Mouse (Mus musculus) frontal cortex, postnatal 36 days (tissue): ENCODE results near the gene Frmpd1.

Experiments used
- DNase-seq, 2 experiments: peaks; one replicate each; pipeline ENCODE4 v3.0.0; 2022; ENCODE audit warnings: low spot score in 2 of 2

The Frmpd1 gene

DNA sequence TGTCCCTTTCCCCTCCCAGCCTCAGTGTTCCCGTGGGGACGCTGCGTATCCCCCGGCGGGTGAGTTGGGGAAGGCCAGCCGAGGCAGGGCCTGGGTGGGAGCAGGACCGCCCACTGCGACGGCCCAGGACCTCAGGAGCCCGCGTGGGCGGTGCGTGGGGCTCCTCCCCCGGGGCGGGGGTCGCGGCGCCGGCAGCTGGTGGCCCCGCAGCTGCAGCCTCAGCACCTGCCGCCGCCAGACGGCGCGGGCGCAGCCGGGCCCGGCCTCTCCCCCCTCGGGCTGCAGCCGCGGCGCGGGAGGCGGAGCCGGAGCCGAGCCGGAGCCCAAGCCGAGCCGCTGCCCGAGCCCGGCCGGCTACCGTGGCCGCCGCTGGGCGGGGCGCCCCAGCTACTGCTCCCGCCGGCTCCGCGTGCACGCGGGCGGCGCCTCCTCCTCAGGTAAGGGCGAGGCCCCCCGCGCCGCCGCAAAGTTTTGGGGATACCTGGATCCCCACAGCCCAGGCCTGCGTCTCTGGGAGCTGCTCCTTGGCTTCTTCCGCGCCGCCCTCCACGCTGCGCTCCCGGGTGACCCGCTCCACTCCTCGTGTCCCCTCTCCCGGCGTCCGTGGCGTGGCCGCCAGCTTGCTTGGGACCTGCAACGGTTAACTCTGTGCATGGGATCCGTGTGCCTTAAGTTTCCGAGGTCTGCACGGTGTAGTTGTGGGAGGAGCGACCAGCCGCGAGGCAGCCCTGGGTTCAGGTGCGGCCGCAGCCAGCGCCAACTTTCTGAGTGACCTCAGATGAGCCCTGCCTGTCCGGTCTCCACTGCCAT, at the start of gene Frmpd1:
Frmpd1 (plus strand) TSS at position 355 of the 810 bp plus-strand sequence.
- DNase-seq: peak; percentile 36 to 40

DNA sequence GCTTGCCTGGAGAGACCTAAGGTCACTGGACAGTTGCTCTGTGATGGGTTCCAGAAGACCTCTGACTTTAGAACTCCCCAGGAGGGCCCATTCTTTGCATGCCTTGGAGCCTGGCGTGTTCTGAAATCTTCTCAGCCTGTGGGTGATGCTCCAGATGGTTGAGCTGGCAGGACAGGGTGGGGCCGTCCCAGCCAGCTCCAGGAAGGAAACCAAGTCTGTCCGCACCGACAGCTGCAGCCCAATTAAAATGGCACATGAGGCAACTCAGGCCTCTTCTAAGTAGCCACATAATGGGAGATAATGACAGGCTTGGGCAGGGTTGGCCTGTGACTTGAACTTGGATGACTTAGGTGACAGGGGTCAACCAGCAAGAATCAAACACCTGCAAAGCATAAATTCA, 47.0 kb upstream of the Frmpd1 start:
- no peak for DNase-seq

- peak in 1 of 2 experiments; percentile 2 for DNase-seq
These were observed 42.8 kb upstream of the Frmpd1 start for GRCm38 (mm10) chr4:45141835-45142234.

DNA sequence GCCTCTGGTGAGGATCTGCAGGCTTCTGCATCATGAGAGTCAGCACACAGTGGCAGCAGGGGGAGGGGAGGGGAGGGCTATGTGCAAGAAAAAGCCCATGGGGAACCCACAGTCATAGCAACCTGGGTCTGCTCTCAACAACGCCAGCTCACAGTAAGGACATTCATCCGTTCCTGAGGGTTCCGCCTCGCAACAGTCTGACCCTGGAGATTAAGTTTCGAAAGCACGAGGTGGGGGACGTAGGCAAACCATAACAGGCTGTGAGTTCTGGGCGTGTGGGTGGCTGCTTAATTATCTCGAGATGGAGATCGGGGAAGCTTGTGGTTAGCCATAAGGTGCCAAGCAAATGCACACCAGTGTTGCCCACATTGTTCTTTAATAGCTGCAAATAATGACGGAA, 42.3 kb upstream of the Frmpd1 start:
- peak in 1 of 2 experiments; percentile 2 for DNase-seq

- peak; percentile 2 to 3 for DNase-seq
These were observed 41.7 kb upstream of the Frmpd1 start for GRCm38 (mm10) chr4:45143005-45143404.

DNA sequence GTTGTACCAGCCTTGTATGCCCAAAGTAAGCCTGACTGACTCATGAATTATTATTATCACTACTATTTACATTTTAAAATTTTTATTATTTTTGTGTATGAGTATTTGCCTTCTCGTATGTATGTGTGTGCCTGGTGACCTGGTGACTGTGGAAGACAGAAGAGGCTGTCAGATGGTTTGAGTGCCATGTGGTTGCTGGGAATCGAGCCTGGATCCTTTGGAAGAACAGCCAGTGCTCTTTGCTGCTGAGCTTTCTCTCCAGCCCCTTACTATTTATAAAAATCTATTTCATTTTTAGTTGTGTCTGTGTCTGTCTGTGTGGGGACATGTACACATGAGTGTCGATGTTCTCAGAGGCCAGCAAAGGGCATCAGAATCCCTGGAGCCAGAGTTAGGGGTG, 28.2 kb upstream of the Frmpd1 start:
- DNase-seq: no peak

- DNase-seq: no peak
These were observed 26.1 kb upstream of the Frmpd1 start for GRCm38 (mm10) chr4:45158608-45159007.

DNA sequence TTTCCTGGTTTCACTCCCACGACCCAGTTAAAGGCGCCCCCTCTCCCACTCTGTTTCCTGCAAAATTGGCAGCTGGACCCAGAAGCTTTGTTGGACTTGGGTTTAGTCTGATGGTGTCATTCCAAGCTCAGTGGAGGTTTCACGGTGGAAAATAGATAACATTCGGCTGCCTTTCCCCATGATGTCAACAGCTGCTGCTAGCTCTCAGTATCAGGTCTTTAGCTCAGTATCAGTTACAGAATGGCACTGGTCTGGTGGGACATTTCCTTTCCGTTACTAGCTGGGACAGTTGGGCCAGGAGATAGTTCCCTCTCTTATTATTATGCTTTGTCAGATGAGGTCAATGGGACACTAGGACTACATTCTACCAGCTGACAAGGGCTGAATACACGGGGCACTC, 23.9 kb upstream of the Frmpd1 start:
- no peak for DNase-seq

- DNase-seq: peak in 1 of 2 experiments; percentile 28
These were observed 21.0 kb upstream of the Frmpd1 start for GRCm38 (mm10) chr4:45163711-45164110.

DNA sequence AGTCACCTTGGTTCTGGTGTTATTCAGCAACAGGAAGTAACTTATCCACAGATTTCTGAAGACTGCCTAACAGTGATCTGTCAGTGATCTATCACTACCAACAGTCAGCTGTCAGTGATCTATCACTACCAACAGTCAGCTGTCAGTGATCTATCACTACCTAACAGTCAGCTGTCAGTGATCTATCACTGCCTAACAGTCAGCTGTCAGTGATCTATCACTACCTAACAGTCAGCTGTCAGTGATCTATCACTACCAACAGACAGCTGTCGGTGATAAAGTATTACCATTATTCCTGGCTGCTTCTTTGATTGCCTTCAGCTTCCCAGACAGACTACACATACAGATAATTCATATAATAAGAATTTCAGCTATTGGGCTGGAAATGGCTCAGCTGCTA, 19.2 kb upstream of the Frmpd1 start:
- DNase-seq: no peak

DNA sequence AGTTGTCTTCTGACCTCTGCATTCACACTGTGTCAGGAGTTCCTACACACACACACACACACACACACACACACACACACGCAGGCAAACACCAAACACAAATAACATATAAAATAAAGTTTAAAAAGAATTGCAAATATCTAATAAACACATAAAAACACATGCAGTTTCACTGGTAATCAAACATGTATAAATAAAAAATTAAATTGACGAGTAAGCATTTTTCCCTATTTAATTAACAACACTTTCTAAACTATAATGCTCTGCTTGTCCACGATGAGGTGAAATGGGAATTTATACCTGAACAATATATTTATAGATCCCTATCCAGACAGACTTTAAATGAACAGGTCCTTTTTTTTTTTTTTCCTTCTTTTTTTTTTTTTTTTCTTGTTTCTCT, 18.7 kb upstream of the Frmpd1 start:
- no peak for DNase-seq

DNA sequence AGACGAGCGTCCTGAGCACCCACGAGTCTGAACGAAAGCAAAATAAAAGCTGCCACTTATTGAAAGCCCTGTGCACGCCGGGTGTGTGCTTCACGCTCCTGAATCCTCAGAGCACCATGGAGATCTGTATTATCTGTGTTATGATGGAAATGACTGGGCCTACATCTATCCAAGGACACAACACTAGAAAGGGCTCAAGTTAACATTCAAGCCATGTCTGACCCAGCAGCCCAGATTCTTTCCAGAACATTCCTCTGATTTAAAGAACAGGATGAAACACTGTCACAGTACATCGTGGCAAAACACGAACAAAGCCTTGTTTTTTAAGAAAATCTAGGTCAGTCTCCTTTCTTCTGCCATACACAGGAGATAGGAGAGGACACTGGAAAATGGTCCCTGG, 13.3 kb upstream of the Frmpd1 start:
- DNase-seq: no peak

DNA sequence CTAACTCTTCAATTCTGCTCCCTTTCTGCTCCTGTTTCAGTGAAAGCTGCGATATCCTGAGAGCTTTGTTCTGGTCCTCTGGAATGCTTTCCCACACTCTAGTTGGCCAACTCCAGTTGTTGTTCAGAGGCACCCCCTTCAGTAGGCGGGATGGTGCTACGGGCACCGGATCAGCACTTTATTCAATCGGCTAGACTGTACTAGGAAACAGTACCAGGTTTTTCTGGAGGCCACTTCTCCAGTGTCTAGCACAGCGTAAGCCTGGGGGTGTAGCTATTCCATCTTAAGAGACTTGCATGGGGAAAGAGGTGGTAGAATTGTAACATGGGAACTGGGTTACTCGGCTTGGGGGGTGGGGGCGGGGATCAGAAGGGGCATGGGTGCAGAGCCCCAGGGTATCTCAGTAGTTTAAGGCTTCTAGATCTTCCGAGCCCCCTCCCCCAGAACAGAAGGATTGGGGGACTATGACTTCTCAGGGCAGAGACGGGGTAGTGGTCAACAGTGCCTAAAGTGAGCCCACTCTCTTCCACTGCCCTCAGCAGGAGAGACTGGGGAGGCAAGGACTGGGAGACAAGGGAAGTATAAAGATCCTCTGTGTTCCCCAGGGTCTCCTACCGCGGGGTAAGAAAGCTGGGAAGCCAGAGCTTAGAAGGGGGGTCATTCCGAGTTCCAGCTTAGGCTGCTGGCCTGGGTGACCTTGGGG, 706 bp upstream of the Frmpd1 start:
- peak; percentile 11 to 18 for DNase-seq

GRCm38 (mm10) chr4:45185331-45185669, 625 bp downstream of the Frmpd1 start:
- DNase-seq: no peak

GRCm38 (mm10) chr4:45198296-45198695, 13.6 kb downstream of the Frmpd1 start:
- no peak for DNase-seq

- DNase-seq: no peak
These were observed 18.6 kb downstream of the Frmpd1 start for GRCm38 (mm10) chr4:45203283-45203682.

DNA sequence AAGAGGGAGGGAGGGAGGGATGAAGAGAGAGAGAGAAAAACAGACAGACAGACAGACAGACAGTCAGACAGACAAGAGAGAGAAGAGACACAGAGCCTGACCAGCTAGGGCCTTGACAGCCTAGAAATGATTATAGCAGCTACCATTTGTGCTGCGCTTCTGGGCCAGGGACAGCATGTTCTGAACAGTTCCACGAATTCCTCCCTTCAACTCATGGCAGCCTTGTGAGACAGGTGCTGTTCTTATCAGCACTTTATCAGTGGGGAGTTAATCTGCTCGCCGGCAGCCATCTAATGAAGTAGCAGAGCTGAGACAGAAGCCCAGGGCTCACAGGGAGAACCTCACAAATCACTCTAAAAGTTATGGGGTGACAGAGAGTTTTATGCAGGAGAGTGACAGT, 22.8 kb downstream of the Frmpd1 start:
- no peak for DNase-seq

- DNase-seq: peak; percentile 14 to 30
These were observed 24.2 kb downstream of the Frmpd1 start for GRCm38 (mm10) chr4:45208832-45209363.

DNA sequence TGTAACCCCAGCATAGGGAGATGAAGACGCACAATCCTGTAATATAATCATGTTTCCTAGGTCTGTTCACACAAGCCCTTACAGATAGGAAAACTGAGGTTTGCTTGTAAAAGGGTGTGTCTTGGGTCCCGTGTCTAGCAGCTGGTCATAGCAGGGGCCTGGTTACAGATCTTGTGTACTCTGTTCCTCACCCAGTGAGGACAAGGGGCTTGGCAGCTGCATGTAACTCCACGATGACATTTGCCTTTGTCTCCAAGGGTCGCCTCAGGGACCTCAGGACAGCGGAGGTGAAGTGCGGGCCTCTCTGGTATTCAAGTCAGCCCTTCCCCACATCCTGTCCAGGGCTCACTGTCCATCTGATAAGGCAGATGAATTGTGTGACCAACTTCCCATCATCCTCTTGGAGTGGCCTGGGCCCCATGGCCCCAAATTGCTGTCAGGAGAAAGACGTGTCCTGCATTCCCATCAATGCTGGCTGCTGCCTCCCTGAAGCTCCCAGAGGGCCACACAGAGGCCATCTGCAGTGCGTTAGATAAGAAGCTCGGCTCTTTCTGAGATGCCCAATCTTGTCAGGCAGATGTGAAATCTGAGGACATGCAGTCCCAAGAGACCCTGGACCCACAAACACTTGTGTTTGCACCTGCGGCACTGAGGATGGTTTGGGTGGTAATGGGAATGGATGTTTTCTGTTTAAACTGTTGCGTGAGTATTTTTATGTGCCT, 27.8 kb downstream of the Frmpd1 start:
- no peak for DNase-seq

DNA sequence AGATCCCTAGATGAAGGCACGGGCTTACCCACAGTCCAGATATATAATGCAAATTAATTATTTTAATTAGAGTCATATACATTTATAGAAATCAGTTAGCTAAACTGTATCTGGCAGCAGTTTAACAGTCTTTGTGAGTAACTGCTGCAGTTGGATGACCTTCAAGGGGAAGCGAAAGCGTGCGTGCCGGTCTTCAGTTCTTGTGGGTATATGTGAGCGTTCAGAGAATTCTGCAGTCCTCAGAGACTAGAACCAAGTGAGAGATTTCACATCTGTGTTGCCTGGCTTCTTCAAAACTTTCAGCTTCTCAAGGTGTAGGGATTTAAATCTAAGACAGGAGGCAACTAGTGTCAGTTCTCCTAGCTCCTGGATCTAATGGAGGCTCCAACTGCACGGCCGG, 35.3 kb downstream of the Frmpd1 start:
- no peak for DNase-seq

DNA sequence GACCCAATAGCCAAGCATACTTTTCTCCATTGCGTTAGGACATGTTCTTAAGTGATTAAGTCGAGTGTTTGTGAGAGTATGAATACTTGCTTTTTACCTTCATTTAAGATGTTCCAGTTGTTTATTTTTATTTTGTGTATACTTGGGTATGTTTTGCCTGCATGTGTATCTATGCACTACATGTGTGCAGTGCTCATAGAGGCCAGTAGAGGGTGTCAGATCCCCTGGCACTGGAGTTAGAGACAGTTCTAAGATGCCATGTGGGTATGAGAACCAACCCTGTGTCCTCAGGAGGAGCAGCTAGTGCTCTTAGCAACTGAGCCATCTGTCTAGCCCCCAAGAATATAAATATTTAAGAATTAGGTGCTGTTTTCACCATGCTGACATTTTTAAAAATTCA, 37.7 kb downstream of the Frmpd1 start:
- no peak for DNase-seq

DNA sequence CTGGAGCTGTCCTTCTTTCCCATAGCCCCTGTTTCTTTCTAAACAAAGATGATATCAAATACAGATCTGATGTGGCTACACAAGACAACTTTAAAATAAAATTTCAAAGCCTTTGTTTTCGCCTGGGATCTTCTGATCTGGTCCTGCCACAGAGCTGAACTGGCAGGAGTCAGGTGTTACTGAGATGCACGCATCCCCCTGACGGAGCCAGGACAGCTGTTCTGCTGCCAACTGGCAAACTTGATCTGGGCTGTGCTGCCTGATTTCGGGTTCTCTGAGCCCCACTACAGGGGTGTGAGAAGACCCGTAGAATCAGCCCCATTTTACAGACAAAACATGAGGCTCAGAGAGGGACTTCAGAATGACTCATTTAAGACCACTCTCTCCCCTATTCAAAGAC, 45.6 kb downstream of the Frmpd1 start:
- DNase-seq: no peak
